Mouse (Mus musculus) kidney, adult 2 months (tissue): ENCODE results near the gene Afmid.

Source experiments
- CTCF ChIP-seq: fragments of 200-500 bp; conservative IDR thresholded peaks from 2 replicates; pipeline ENCODE4 v1.5.1; 2011; ENCODE audit warnings: low read depth, mild to moderate bottlenecking, control low read depth, low read length, moderate library complexity, mixed read lengths; ENCODE audit not compliant: insufficient read depth, insufficient read length
- POLR2A ChIP-seq: fragments of 200-500 bp; IDR thresholded peaks from one replicate; pipeline ENCODE4 v1.6.1; 2011; ENCODE audit warnings: low read depth, low read length, control low read depth

DNA sequence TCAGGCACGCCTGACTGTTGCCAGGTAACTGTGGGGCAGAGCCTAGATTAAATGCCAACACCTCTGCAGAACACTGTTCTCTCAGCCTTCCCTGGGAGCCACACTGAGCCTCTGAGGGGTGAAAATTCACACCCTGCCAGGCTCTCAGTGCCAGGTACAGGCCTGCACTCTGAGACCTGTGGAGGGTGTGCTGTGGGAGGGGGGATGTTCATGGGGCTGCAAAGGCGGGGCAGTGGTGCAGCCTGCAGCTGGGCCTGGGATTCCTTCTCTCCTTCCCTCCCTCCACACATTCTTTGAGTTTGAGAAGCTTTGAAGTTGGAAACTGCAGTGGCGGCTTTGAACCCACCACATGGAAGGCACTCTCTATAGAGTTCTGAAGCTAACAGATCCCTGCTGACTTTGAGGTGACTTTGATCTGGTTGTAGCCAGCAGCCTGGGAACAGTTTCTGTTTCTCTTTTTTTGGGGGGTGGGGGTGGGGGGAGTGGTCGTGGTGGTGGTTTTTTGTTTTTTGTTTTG is 31.6 kb upstream of the Afmid start:
- TF ChIP-seq POLR2A: no peak
- no peak for TF ChIP-seq CTCF
